Mouse (Mus musculus) ES-Bruce4 (cell line): ENCODE data around the gene Zfr2. TPM values are rescaled to one million over a fixed set of nuclear protein-coding genes. Genes with fewer than 3 reads are reported as not detected.

ENCODE experiments used
- H3K27ac ChIP-seq: 2 replicates; pipeline ENCODE4 v1.5.1; 2012; ENCODE audit warnings: low read length, inconsistent platforms; ENCODE audit not compliant: insufficient read depth
- H3K27me3 ChIP-seq: 2 replicates; pipeline ENCODE4 v1.6.1; 2012; ENCODE audit warnings: mild to moderate bottlenecking, low read length, inconsistent platforms; ENCODE audit not compliant: control insufficient read depth, poor library complexity, insufficient read depth, severe bottlenecking
- H3K36me3 ChIP-seq: 2 replicates; pipeline ENCODE4 v1.6.1; 2012; ENCODE audit warnings: inconsistent platforms, mild to moderate bottlenecking, low read length, moderate library complexity; ENCODE audit not compliant: control insufficient read depth, poor library complexity, insufficient read depth, severe bottlenecking
- H3K4me1 ChIP-seq: one replicate; pipeline ENCODE4 v1.8.1; 2011; ENCODE audit warnings: low read length; ENCODE audit not compliant: control insufficient read depth, insufficient read depth
- H3K4me3 ChIP-seq: 2 replicates; pipeline ENCODE4 v1.5.1; 2011; ENCODE audit warnings: low read depth, mild to moderate bottlenecking, low read length
- H3K9ac ChIP-seq: 2 replicates; pipeline ENCODE4 v1.6.1; 2012; ENCODE audit warnings: low read depth, mild to moderate bottlenecking, inconsistent platforms; ENCODE audit not compliant: poor library complexity, severe bottlenecking
- H3K9me3 ChIP-seq: replicated peaks from 2 replicates; pipeline ENCODE4 v1.6.1; 2012; ENCODE audit warnings: mild to moderate bottlenecking, low read length, inconsistent platforms; ENCODE audit not compliant: control insufficient read depth, poor library complexity, insufficient read depth, severe bottlenecking
- CTCF ChIP-seq: IDR thresholded peaks from one replicate; pipeline ENCODE4 v1.8.1; 2011; ENCODE audit warnings: low read depth, low read length
- EP300 ChIP-seq: IDR thresholded peaks from 2 replicates; pipeline ENCODE4 v1.6.1; 2011; ENCODE audit warnings: low read depth, low read length; ENCODE audit not compliant: insufficient read depth
- POLR2A ChIP-seq: IDR thresholded peaks from one replicate; pipeline ENCODE4 v1.8.1; 2011; ENCODE audit warnings: low read length; ENCODE audit not compliant: insufficient read depth
- polyA plus RNA-seq: library from polyadenylated mRNA; stranded (reverse); fragments of >200 nt; gene quantifications from 2 replicates; pipeline ENCODE4 v1.2.4, GENCODE M21; 2011; ENCODE audit warnings: low read depth; ENCODE audit not compliant: missing spikeins, insufficient read depth, insufficient read length

The Zfr2 gene
- polyA plus RNA-seq, 1 experiment = 11.6 TPM

DNA sequence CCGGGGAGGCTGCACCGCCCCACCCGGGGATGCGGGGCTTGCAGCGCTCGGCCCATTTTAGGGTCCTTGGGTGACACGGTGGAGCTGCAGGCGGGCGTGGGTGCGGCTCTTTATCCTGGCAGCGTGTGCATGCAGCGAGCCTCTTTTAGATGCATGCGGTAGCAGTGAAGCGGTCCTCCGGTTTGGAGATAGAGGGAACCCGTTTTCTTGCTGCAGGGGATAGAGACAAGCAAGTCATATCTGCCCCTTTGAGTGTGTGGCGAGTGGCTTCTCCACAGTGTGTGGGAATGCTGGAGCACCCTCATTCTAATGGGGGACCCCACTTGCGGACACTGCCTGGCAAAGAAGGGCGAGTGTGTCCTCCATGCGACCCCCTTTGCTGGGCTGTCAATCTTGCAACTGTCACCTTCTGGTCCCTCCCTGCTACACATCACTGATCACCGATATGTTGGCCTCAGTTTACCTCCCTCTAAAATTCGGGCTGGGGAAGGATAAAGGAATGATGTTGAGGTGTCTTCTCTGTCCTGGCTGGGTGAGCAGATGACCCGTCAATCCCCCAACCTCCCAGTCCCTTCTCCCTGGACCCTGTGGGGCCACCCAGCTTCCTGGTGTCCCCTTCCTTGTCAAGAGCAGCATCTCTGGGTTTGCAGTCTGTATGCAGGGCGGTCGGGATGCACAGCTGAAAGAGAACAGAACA, 60.5 kb downstream of the Zfr2 start:
- H3K27me3 ChIP-seq = no peaks in the 10 kb centered on the region
- H3K4me1 ChIP-seq = peaks cover 4% of the 10 kb centered on the region
- no peaks in the 10 kb centered on the region for H3K9me3 ChIP-seq
- H3K36me3 ChIP-seq = no peaks in the 10 kb centered on the region
- H3K4me3 ChIP-seq = peak overlapping the region; percentile 84
- peak overlapping the region; percentile 81 for H3K9ac ChIP-seq
- H3K27ac ChIP-seq = no peak overlapping the region
- TF ChIP-seq CTCF (no peak), POLR2A (no peak), EP300 (no peak)

- Histone ChIP-seq H3K36me3 (no peaks in the 10 kb centered on the region), H3K27ac (no peak overlapping the region), H3K9me3 (no peaks in the 10 kb centered on the region), H3K27me3 (no peaks in the 10 kb centered on the region), H3K4me1 (peaks cover 4% of the 10 kb centered on the region), H3K4me3 (0 out of 2 replicates have a peak overlapping the region, but pooled peaks have one; percentile 8), H3K9ac (no peak overlapping the region)
- TF ChIP-seq POLR2A (no peak), EP300 (no peak), CTCF (no peak)
These were observed 61.5 kb downstream of the Zfr2 start for GRCm38 (mm10) chr10:81294442-81294841.

DNA sequence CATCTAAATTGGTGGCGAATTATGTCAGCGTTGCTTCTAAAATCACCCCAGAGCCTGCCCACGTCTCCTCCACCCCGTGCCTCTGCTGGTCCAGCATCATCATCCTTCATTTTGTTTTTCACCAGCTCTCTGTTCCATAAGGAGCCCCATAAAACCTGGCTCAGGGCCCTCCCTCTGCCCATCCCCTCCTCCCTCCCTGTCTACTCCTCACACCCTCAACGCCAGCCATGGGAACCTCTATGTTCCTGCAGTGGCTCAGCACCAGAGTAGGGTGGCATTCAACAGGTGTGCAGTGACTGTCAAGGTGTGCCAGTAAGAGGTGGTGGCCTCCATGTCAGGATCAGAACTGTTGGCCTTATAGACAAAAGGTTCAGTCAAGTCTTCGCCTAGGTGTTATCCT, 62.2 kb downstream of the Zfr2 start:
- no peak for TF ChIP-seq CTCF
- TF ChIP-seq EP300 = no peak
- TF ChIP-seq POLR2A = no peak
- no peak overlapping the region for H3K27ac ChIP-seq
- no peak overlapping the region for H3K9ac ChIP-seq
- H3K27me3 ChIP-seq = no peaks in the 10 kb centered on the region
- peaks cover 4% of the 10 kb centered on the region for H3K4me1 ChIP-seq
- no peaks in the 10 kb centered on the region for H3K36me3 ChIP-seq
- H3K9me3 ChIP-seq = no peaks in the 10 kb centered on the region
- no peak overlapping the region for H3K4me3 ChIP-seq

DNA sequence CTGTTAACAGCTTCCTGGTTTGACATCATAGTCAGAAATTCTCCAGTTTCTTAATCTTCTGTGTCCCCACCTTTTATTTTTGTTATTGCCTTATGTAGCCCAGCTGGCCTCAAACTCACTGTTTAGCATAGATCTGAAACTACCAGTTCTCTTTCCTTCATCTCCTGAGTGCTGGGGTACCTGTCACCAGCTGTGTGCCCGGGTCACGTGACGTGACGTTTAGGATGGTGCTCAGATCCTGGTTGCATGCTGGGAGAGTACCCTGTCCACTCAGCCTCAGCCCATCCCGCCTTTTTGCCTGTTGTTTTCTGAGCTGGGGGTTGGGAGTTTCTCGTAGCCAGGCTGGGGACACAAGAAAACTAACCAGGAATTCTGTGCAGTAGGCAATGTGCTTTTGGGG, 64.3 kb downstream of the Zfr2 start:
- Histone ChIP-seq H3K27me3 (no peaks in the 10 kb centered on the region), H3K4me1 (peaks cover 4% of the 10 kb centered on the region), H3K36me3 (no peaks in the 10 kb centered on the region), H3K27ac (no peak overlapping the region), H3K4me3 (no peak overlapping the region), H3K9ac (no peak overlapping the region), H3K9me3 (no peaks in the 10 kb centered on the region)
- TF ChIP-seq POLR2A (no peak), EP300 (no peak), CTCF (no peak)

GRCm38 (mm10) chr10:81297845-81298244, 64.9 kb downstream of the Zfr2 start:
- no peak overlapping the region for H3K9ac ChIP-seq
- H3K4me3 ChIP-seq = no peak overlapping the region
- H3K27ac ChIP-seq = no peak overlapping the region
- no peak for TF ChIP-seq CTCF
- no peak for TF ChIP-seq POLR2A
- no peak for TF ChIP-seq EP300
- no peaks in the 10 kb centered on the region for H3K9me3 ChIP-seq
- peaks cover 4% of the 10 kb centered on the region for H3K4me1 ChIP-seq
- H3K27me3 ChIP-seq = no peaks in the 10 kb centered on the region
- no peaks in the 10 kb centered on the region for H3K36me3 ChIP-seq

- no peaks in the 10 kb centered on the region for H3K36me3 ChIP-seq
These were observed 65.6 kb downstream of the Zfr2 start for GRCm38 (mm10) chr10:81298369-81299100.

More at GRCm38 (mm10) chr10:81298369-81299100, 65.6 kb downstream of the Zfr2 start:
- Histone ChIP-seq H3K9ac (no peak overlapping the region), H3K9me3 (no peaks in the 10 kb centered on the region), H3K4me3 (no peak overlapping the region), H3K27me3 (no peaks in the 10 kb centered on the region), H3K27ac (no peak overlapping the region), H3K4me1 (peaks cover 4% of the 10 kb centered on the region)
- TF ChIP-seq POLR2A = no peak
